ENCODE assay signal across 8 mouse cellular contexts in genomic region chr7:79148711-79149266, GRCm38 (mm10). TPM values are rescaled to one million over a fixed set of nuclear protein-coding genes. Genes with fewer than 3 reads are reported as not detected.
DNase-seq lines count a peak whose midpoint lies in the region; ATAC-seq lines count a peak whose summit lies in the region.

Mfge8 (minus strand) TSS chr7:79149060.

- H3K4me1 ChIP-seq in intestine, embryonic 16.5 days (ENCODE audit: control insufficient read depth, insufficient read depth, low read length) = peaks cover 14% of the 10 kb centered on the region; the same call in 1 of the 2 replicates
- peaks cover 32% of the 10 kb centered on the region for H3K4me1 ChIP-seq in midbrain, embryonic 10.5 days

- peak; percentile 95 for ATAC-seq in intestine, embryonic 16.5 days

- peak within 1 kb of the TSS; percentile 84 for H3K9ac ChIP-seq in intestine, embryonic 16.5 days (ENCODE audit: low read depth, low read length)

- whole genome bisulfite sequencing in intestine, embryonic 16.5 days = under 1% methylated on average over 39 of the region's 39 CpGs
- under 1% methylated on average over 39 of the region's 39 CpGs for WGBS in midbrain, embryonic 10.5 days

- no peaks in the 10 kb centered on the region for H3K27me3 ChIP-seq in intestine, embryonic 16.5 days (replicated peaks; ENCODE audit: control insufficient read depth, insufficient read depth, low read length)
- peaks cover 3% of the 10 kb centered on the region; the same call in 1 of the 2 replicates for H3K27me3 ChIP-seq in midbrain, embryonic 10.5 days (ENCODE audit: low read depth, poor library complexity, severe bottlenecking)

- peak within 1 kb of the TSS; percentile 81 for H3K4me3 ChIP-seq in intestine, embryonic 16.5 days (ENCODE audit: low read length)
- H3K4me3 ChIP-seq in midbrain, embryonic 10.5 days = peak within 1 kb of the TSS; percentile 73

- H3K36me3 ChIP-seq in intestine, embryonic 16.5 days (ENCODE audit: control insufficient read depth, insufficient read depth, low read length) = 0 out of 2 replicates have a peak, but pooled peaks cover 3% of the 10 kb centered on the region
- H3K36me3 ChIP-seq in midbrain, embryonic 10.5 days = peaks cover 16% of the 10 kb centered on the region

- peak within 1 kb of the TSS; percentile 85 for H3K4me2 ChIP-seq in intestine, embryonic 16.5 days (ENCODE audit: low read depth, low read length)

- H3K9me3 ChIP-seq in intestine, embryonic 16.5 days (ENCODE audit: control insufficient read depth, low read length) = no peaks in the 10 kb centered on the region
- no peaks in the 10 kb centered on the region for H3K9me3 ChIP-seq in midbrain, embryonic 10.5 days (replicated peaks)

- intact Hi-C loops in left cerebral cortex, postnatal 36 days (cut with DNase I) = loop anchor here (2.0 to 5.0 kb wide), 2 partner anchors 44 to 80 kb away; no protein-coding TSS in a partner anchor

- H3K27ac ChIP-seq in intestine, embryonic 16.5 days (ENCODE audit: low read length) = peak within 1 kb of the TSS; percentile 57
- peak within 1 kb of the TSS; percentile 89 for H3K27ac ChIP-seq in midbrain, embryonic 10.5 days (replicated peaks)

- peak; percentile 86 for DNase-seq in adrenal gland, adult 8-10 months
- peak; percentile 88 for DNase-seq in embryo, embryonic 11.5 days (ENCODE audit: low read depth, low spot score)
- DNase-seq in gonadal fat pad, adult 2 months (ENCODE audit: low read depth) = no peak
- DNase-seq in left cerebral cortex, postnatal 36 days (ENCODE audit: low spot score in 2 of 2) = peak; percentile 59 to 67
- peak; percentile 92 for DNase-seq in midbrain, embryonic 10.5 days (ENCODE audit: low spot score)
- DNase-seq in right cerebral cortex, postnatal 36 days (ENCODE audit: low spot score in 2 of 2) = peak; percentile 46 to 56
- peak; percentile 94 for DNase-seq in yolk sac, embryonic 10.5 days (ENCODE audit: low spot score)

RNA-seq across cellular contexts. Expression of gene Mfge8, which starts in this region (rescaled TPM):
- total RNA-seq in adrenal gland, adult 8-10 months (2022) = 100 to 1,000 TPM; 263 to 328 (median 290) TPM
- 3,925 and 6,021 TPM in 2 replicates for polyA plus RNA-seq in gonadal fat pad, adult 2 months (2012; rRNA removed)
- 184 and 188 TPM in 2 replicates for polyA plus RNA-seq in intestine, embryonic 16.5 days (2015; fragmentation: Nextera tagmentation; extraction: Ambion mirVana)
- 100 to 1,000 TPM; 185 to 203 TPM for total RNA-seq in left cerebral cortex, postnatal 36 days (2021)
- 94.9 and 98.1 TPM in 2 replicates for polyA plus RNA-seq in midbrain, embryonic 10.5 days (2016; fragmentation: Nextera tagmentation; extraction: Ambion mirVana)

Comparison
In these comparisons a context has a peak if more than half of its experiments do, and no peak if none do; other contexts are left out.
1. RNA of gene Mfge8 (polyA plus RNA-seq): 3,925 to 6,021 TPM in gonadal fat pad, adult 2 months; 184 to 188 TPM in intestine, embryonic 16.5 days and 94.9 to 98.1 TPM in midbrain, embryonic 10.5 days; every median in the first group is over 10 times any median in the second.